Comparison of ENCODE assay signal across 8 mouse cellular contexts in the genomic region with DNA sequence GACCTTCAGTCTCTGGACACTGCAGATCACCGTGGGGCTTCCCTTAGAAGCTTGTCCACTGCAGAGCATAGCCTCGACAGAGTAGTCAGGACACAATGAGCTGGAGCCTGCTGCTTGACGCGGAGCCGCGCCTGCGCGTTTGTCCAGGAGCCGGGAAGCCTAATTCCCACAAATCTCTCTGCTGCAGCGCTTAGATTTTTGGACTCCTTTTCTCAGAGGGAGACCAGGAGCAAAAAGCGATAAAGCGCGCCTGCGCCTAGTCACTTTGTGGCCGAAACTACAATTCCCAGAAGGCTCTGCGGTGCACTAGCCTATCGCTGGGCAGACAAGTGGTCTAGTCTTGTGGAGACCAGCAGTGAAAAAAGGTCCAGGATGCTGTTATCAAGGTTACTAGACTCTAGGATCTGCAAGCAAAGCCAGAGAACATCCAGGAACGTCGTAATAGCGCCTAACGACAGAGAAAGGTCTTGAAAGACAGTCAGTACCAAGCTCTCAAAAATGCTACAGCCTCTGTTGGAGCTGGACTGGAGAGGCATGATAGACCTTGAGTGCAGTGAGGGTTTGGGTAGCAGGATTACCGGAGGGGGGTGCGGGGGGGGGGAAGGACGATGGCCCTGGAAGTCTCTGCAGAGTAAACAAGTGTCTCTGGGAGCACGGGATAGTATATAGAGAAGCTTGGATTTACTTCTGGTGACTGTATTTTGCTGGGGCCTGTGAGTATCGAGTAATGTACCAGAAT. TPM values are rescaled to one million over a fixed set of nuclear protein-coding genes. Genes with fewer than 3 reads are reported as not detected.
A peak's percentile ranks its signal among the peaks of the same experiment; 100 is the strongest.
DNase-seq lines count a peak whose midpoint lies in the region; ATAC-seq and TF ChIP-seq lines count a peak whose summit lies in the region.

A gene (minus strand): TSS at position 262 of the 739 bp plus-strand sequence.

- H3K9ac ChIP-seq in heart, embryonic 12.5 days = peak within 1 kb of the TSS; percentile 72
- H3K9ac ChIP-seq in kidney, embryonic 16.5 days (replicated peaks; ENCODE audit: low read length) = peak within 1 kb of the TSS; percentile 73
- H3K9ac ChIP-seq in limb, embryonic 13.5 days = peak within 1 kb of the TSS; percentile 75
- peak within 1 kb of the TSS; percentile 55 for H3K9ac ChIP-seq in midbrain, postnatal 0 days (replicated peaks; ENCODE audit: low read length, poor library complexity, severe bottlenecking)
- H3K9ac ChIP-seq in stomach, embryonic 16.5 days (ENCODE audit: low read length) = peak within 1 kb of the TSS; percentile 73

- ATAC-seq in heart, embryonic 12.5 days (ENCODE audit: insufficient number of reproducible peaks, low FRiP score) = peak; percentile 82
- ATAC-seq in kidney, embryonic 16.5 days (ENCODE audit: low FRiP score, low TSS enrichment) = peak; percentile 95
- peak; percentile 96 for ATAC-seq in limb, embryonic 13.5 days (ENCODE audit: low FRiP score, low read depth)
- peak; percentile 96 for ATAC-seq in midbrain, postnatal 0 days (ENCODE audit: low FRiP score)
- ATAC-seq in stomach, embryonic 16.5 days (ENCODE audit: insufficient read depth, low FRiP score) = peak; percentile 93

- peak within 1 kb of the TSS; percentile 90 for H3K27ac ChIP-seq in forebrain, embryonic 10.5 days
- 0 out of 2 replicates have a peak within 1 kb of the TSS, but pooled peaks have one; percentile 3 for H3K27ac ChIP-seq in heart, embryonic 12.5 days (ENCODE audit: poor library complexity, severe bottlenecking)
- peak within 1 kb of the TSS; percentile 73 for H3K27ac ChIP-seq in kidney, embryonic 16.5 days (ENCODE audit: low read length)
- peak within 1 kb of the TSS; percentile 73; the same call in 1 of the 2 replicates for H3K27ac ChIP-seq in limb, embryonic 13.5 days
- peak within 1 kb of the TSS; percentile 75 for H3K27ac ChIP-seq in midbrain, postnatal 0 days (ENCODE audit: low read depth, low read length)
- peak within 1 kb of the TSS; percentile 53; the same call in 1 of the 2 replicates for H3K27ac ChIP-seq in stomach, embryonic 16.5 days (ENCODE audit: low read length)

- no peaks in the 10 kb centered on the region for H3K27me3 ChIP-seq in forebrain, embryonic 10.5 days (ENCODE audit: poor library complexity, severe bottlenecking)
- no peaks in the 10 kb centered on the region for H3K27me3 ChIP-seq in heart, embryonic 12.5 days (replicated peaks)
- H3K27me3 ChIP-seq in kidney, embryonic 16.5 days (ENCODE audit: insufficient read depth, low read length) = no peaks in the 10 kb centered on the region
- no peaks in the 10 kb centered on the region for H3K27me3 ChIP-seq in limb, embryonic 13.5 days
- H3K27me3 ChIP-seq in midbrain, postnatal 0 days (ENCODE audit: insufficient read depth, low read length) = no peaks in the 10 kb centered on the region
- no peaks in the 10 kb centered on the region for H3K27me3 ChIP-seq in stomach, embryonic 16.5 days (ENCODE audit: control insufficient read depth, insufficient read depth, low read length)

- H3K4me1 ChIP-seq in forebrain, embryonic 10.5 days = peaks cover 21% of the 10 kb centered on the region
- peaks cover 3% of the 10 kb centered on the region; the same call in 1 of the 2 replicates for H3K4me1 ChIP-seq in heart, embryonic 12.5 days (replicated peaks)
- H3K4me1 ChIP-seq in kidney, embryonic 16.5 days (ENCODE audit: insufficient read depth, low read length) = peaks cover 8% of the 10 kb centered on the region; the same call in 1 of the 2 replicates
- peaks cover 10% of the 10 kb centered on the region for H3K4me1 ChIP-seq in limb, embryonic 13.5 days
- H3K4me1 ChIP-seq in midbrain, postnatal 0 days (ENCODE audit: insufficient read depth, low read length) = peaks cover 7% of the 10 kb centered on the region; the same call in 1 of the 2 replicates
- H3K4me1 ChIP-seq in stomach, embryonic 16.5 days (ENCODE audit: control insufficient read depth, insufficient read depth, low read length) = peaks cover 7% of the 10 kb centered on the region

- DNase-seq in spleen, adult 18-20 months = peak; percentile 21 to 51
- DNase-seq in spleen, adult 12 weeks (ENCODE audit: low spot score) = no peak
- peak; percentile 89 for DNase-seq in forebrain, embryonic 10.5 days (ENCODE audit: extremely low spot score, low spot score)
- DNase-seq in midbrain, postnatal 0 days (ENCODE audit: low spot score) = peak; percentile 99

- peak within 1 kb of the TSS; percentile 69 for H3K4me2 ChIP-seq in heart, embryonic 12.5 days
- peak within 1 kb of the TSS; percentile 70 for H3K4me2 ChIP-seq in kidney, embryonic 16.5 days (replicated peaks; ENCODE audit: low read depth, low read length)
- peak within 1 kb of the TSS; percentile 74 for H3K4me2 ChIP-seq in limb, embryonic 13.5 days (replicated peaks)
- H3K4me2 ChIP-seq in midbrain, postnatal 0 days (ENCODE audit: low read depth, low read length, poor library complexity, severe bottlenecking) = peak within 1 kb of the TSS; percentile 49
- peak within 1 kb of the TSS; percentile 66 for H3K4me2 ChIP-seq in stomach, embryonic 16.5 days (ENCODE audit: low read depth, low read length)

- H3K36me3 ChIP-seq in forebrain, embryonic 10.5 days (replicated peaks) = peaks cover 36% of the 10 kb centered on the region
- peaks cover 14% of the 10 kb centered on the region; the same call in 1 of the 2 replicates for H3K36me3 ChIP-seq in heart, embryonic 12.5 days
- peaks cover 16% of the 10 kb centered on the region for H3K36me3 ChIP-seq in kidney, embryonic 16.5 days (ENCODE audit: insufficient read depth, low read length)
- peaks cover 31% of the 10 kb centered on the region for H3K36me3 ChIP-seq in limb, embryonic 13.5 days
- H3K36me3 ChIP-seq in midbrain, postnatal 0 days (ENCODE audit: insufficient read depth, low read length) = peaks cover 10% of the 10 kb centered on the region
- H3K36me3 ChIP-seq in stomach, embryonic 16.5 days (ENCODE audit: control insufficient read depth, insufficient read depth, low read length) = no peaks in the 10 kb centered on the region

- peak within 1 kb of the TSS; percentile 59 for H3K4me3 ChIP-seq in forebrain, embryonic 10.5 days
- H3K4me3 ChIP-seq in heart, embryonic 12.5 days = peak within 1 kb of the TSS; percentile 50
- H3K4me3 ChIP-seq in kidney, embryonic 16.5 days (ENCODE audit: low read length) = peak within 1 kb of the TSS; percentile 54
- H3K4me3 ChIP-seq in limb, embryonic 13.5 days = peak within 1 kb of the TSS; percentile 56
- peak within 1 kb of the TSS; percentile 33 for H3K4me3 ChIP-seq in midbrain, postnatal 0 days (ENCODE audit: low read depth, low read length)
- H3K4me3 ChIP-seq in stomach, embryonic 16.5 days (replicated peaks; ENCODE audit: low read length) = peak within 1 kb of the TSS; percentile 52

- WGBS in forebrain, embryonic 10.5 days = 5% methylated on average over 26 of the region's 26 CpGs
- 7% methylated on average over 26 of the region's 26 CpGs for WGBS in heart, embryonic 12.5 days
- 4% methylated on average over 26 of the region's 26 CpGs for WGBS in kidney, embryonic 16.5 days
- 6% methylated on average over 26 of the region's 26 CpGs for WGBS in limb, embryonic 13.5 days
- 6% methylated on average over 26 of the region's 26 CpGs for WGBS in midbrain, postnatal 0 days
- WGBS in stomach, embryonic 16.5 days = 5% methylated on average over 26 of the region's 26 CpGs

- no peak for TF ChIP-seq CTCF in midbrain, postnatal 0 days (IDR thresholded peaks at IDR 0.05)

- H3K9me3 ChIP-seq in forebrain, embryonic 10.5 days = peaks cover 8% of the 10 kb centered on the region
- peaks cover 9% of the 10 kb centered on the region; the same call in 1 of the 2 replicates for H3K9me3 ChIP-seq in heart, embryonic 12.5 days (replicated peaks)
- H3K9me3 ChIP-seq in kidney, embryonic 16.5 days (ENCODE audit: low read length) = peaks cover 4% of the 10 kb centered on the region; the same call in 1 of the 2 replicates
- peaks cover 6% of the 10 kb centered on the region for H3K9me3 ChIP-seq in limb, embryonic 13.5 days
- H3K9me3 ChIP-seq in midbrain, postnatal 0 days (ENCODE audit: low read length) = no peaks in the 10 kb centered on the region
- no peaks in the 10 kb centered on the region for H3K9me3 ChIP-seq in stomach, embryonic 16.5 days (replicated peaks; ENCODE audit: control insufficient read depth, low read length)

RNA-seq across cellular contexts. Expression of the gene that starts here (rescaled TPM):
- 13.3 and 14.0 TPM in 2 replicates for polyA plus RNA-seq in forebrain, embryonic 10.5 days (2016; fragmentation: Nextera tagmentation; extraction: Ambion mirVana)
- 2.8 and 2.9 TPM in 2 replicates for polyA plus RNA-seq in heart, embryonic 12.5 days (2016; fragmentation: Nextera tagmentation; extraction: Ambion mirVana)
- 8.6 and 9.6 TPM in 2 replicates for polyA plus RNA-seq in kidney, embryonic 16.5 days (2015; fragmentation: Nextera tagmentation; extraction: Ambion mirVana)
- polyA plus RNA-seq in limb, embryonic 13.5 days (2015; fragmentation: Nextera tagmentation; extraction: Ambion mirVana) = 12.8 and 13.1 TPM in 2 replicates
- 7.2 and 8.0 TPM in 2 replicates for total RNA-seq in midbrain, postnatal 0 days (2014; rRNA removed)
- polyA plus RNA-seq in midbrain, postnatal 0 days (2015; fragmentation: Nextera tagmentation; extraction: Ambion mirVana) = 7.5 and 8.0 TPM in 2 replicates
- polyA plus RNA-seq in stomach, embryonic 16.5 days (2015; fragmentation: Nextera tagmentation; extraction: Ambion mirVana) = 5.6 and 6.9 TPM in 2 replicates

Comparison
In these comparisons a context has a peak if more than half of its experiments do, and no peak if none do; other contexts are left out.
1. H3K27ac ChIP-seq: peak in every context shown above with its lines; median percentile 90 in forebrain, embryonic 10.5 days; 75 in midbrain, postnatal 0 days; 73 in kidney, embryonic 16.5 days; 73 in limb, embryonic 13.5 days; 53 in stomach, embryonic 16.5 days; 3 in heart, embryonic 12.5 days.